Mouse (Mus musculus) heart, adult 2 months (tissue): Measurements from ENCODE around the gene Galnt9. TPM values are rescaled to one million over a fixed set of nuclear protein-coding genes. Genes with fewer than 3 reads are reported as not detected.

Experiments
- DNase-seq, 2 experiments: peaks; one replicate each; pipeline ENCODE4 v3.0.0; 2021
- H3K27ac ChIP-seq: fragments of 200-600 bp; 2 replicates; pipeline ENCODE4 v1.8.1; 2022
- H3K27me3 ChIP-seq: fragments of 200-500 bp; 2 replicates; pipeline ENCODE4 v1.6.1; 2012; ENCODE audit warnings: mild to moderate bottlenecking, low read length, inconsistent platforms, mixed read lengths; ENCODE audit not compliant: control insufficient read depth, insufficient read depth
- H3K36me3 ChIP-seq: fragments of 200-500 bp; 2 replicates; pipeline ENCODE4 v1.6.1; 2012; ENCODE audit warnings: low read length, inconsistent platforms; ENCODE audit not compliant: control insufficient read depth, insufficient read depth
- H3K4me1 ChIP-seq: fragments of 200-500 bp; 2 replicates; pipeline ENCODE4 v1.6.1; 2011; ENCODE audit warnings: low read length; ENCODE audit not compliant: control insufficient read depth, insufficient read depth
- H3K4me3 ChIP-seq: fragments of 200-600 bp; 2 replicates; pipeline ENCODE4 v1.8.1; 2022
- H3K79me2 ChIP-seq: fragments of 200-500 bp; replicated peaks from 2 replicates; pipeline ENCODE4 v1.6.1; 2012; ENCODE audit warnings: mild to moderate bottlenecking, inconsistent platforms, low read length, moderate library complexity, mixed read lengths; ENCODE audit not compliant: control insufficient read depth, insufficient read depth
- H3K9ac ChIP-seq: fragments of 200-500 bp; 2 replicates; pipeline ENCODE4 v1.6.1; 2012; ENCODE audit warnings: low read depth, mild to moderate bottlenecking, control low read depth, inconsistent platforms, low read length, mixed read lengths
- CTCF ChIP-seq: fragments of 200-600 bp; IDR thresholded peaks from 2 replicates; pipeline ENCODE4 v1.8.1; 2022; ENCODE audit warnings: antibody characterized with exemption, mild to moderate bottlenecking, moderate library complexity
- EP300 ChIP-seq: fragments of 200-500 bp; IDR thresholded peaks from 2 replicates; pipeline ENCODE4 v1.6.1; 2011; ENCODE audit warnings: low read depth, low read length, control low read depth; ENCODE audit not compliant: insufficient read depth
- POLR2A ChIP-seq: fragments of 200-500 bp; IDR thresholded peaks from 2 replicates; pipeline ENCODE4 v1.6.1; 2011; ENCODE audit warnings: mild to moderate bottlenecking, low read depth, low read length, control low read depth; ENCODE audit not compliant: insufficient read depth
- WGBS: fragments of 180-500 bp; shearing (Covaris S2); methylation state at CpG from one replicate; pipeline ENCODE4 v1.1.7; 2018; 5-methylcytosine and 5-hydroxymethylcytosine counted together
- intact Hi-C: fragments of 180-260 bp; cut with DNase I; formaldehyde crosslinking; loops from one replicate; pipeline ENCODE4 v1.15.1; 2025
- polyA plus RNA-seq: library from polyadenylated mRNA; depleted of rRNA; stranded (reverse); fragments of >200 nt; gene quantifications from 2 replicates; pipeline ENCODE4 v1.2.3, GENCODE M21; 2012
- total RNA-seq, 2 experiments: library from RNA; stranded (reverse); gene quantifications; 2 replicates each; pipeline ENCODE4 v1.2.3; 2021

Gene Galnt9
- total and polyA plus RNA-seq, 3 experiments, result 0.20 TPM; not detected in 2

DNA sequence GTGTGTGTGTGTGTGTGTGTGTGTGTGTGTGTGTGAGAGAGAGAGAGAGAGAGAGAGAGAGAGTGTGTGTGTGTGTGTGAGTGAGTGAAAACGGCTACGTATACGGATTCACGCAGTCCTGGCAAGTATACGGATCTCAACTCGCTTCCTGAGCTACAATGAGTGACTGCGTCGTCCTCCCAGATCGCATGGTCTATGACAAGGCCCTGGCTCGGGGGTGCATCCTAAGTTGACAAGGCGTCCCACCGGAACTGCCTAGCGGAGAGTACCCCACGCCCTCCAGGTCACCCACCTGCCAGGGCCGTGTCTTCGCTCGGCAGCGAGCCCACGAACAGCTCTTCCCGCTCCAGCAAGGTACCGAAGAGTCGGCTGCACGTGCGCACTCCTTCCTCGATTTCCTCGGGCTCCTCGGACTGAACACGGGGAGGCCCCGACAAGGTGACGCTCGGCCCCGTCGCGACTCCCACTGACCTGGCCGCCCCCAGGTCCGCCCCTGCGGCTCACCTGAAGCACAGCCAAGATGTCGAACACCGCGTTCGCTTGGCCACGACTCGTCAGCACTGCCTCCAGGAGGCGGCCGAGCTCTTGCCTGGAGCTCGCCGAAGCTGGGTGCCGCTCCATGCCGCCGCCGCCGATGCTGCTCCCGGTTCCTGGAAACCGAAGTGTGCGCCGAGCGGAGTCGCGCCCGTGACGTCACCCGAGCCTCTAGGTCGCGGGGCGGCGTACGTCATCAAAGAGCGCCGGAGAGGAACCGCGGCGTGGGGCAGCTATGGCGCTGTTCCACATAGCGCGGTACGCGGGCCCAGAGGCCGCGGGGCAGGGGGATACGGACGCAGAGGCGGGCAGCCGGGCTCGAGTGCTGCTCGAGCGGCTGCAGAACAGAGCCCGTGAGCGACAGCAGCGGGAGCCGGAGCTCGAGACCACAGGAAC is 108.8 kb downstream of the Galnt9 start, which contains the start of the genes Noc4l and Ddx51:
Noc4l (minus strand) TSS at position 699 of the 930 bp plus-strand sequence.
Ddx51 (plus strand) TSS at position 733 of the 930 bp plus-strand sequence.
- 0 out of 2 replicates have a peak, but pooled peaks have one; percentile 43 for TF ChIP-seq EP300
- TF ChIP-seq POLR2A, result peak; percentile 58; the same call in 1 of the 2 replicates
- 0 out of 2 replicates have a peak, but pooled peaks have one; percentile 17 for TF ChIP-seq CTCF
- Histone ChIP-seq H3K27ac (peak within 1 kb of the TSS; percentile 73), H3K79me2 (no peaks in the 10 kb centered on the region), H3K4me1 (peaks cover 3% of the 10 kb centered on the region; the same call in 1 of the 2 replicates), H3K36me3 (no peaks in the 10 kb centered on the region), H3K27me3 (no peaks in the 10 kb centered on the region), H3K9ac (peak within 1 kb of the TSS; percentile 87), H3K4me3 (peak within 1 kb of the TSS; percentile 95)
- DNase-seq, result peak; percentile 94 to 97
- intact Hi-C loops, result no loop called here
- under 1% methylated on average over 91 of the region's 91 CpGs for WGBS

- H3K36me3 ChIP-seq, result no peaks in the 10 kb centered on the region
- WGBS, result 1% methylated on average over 37 of the region's 37 CpGs
These were observed 109.5 kb downstream of the Galnt9 start for GRCm38 (mm10) chr5:110653686-110654085.

DNA sequence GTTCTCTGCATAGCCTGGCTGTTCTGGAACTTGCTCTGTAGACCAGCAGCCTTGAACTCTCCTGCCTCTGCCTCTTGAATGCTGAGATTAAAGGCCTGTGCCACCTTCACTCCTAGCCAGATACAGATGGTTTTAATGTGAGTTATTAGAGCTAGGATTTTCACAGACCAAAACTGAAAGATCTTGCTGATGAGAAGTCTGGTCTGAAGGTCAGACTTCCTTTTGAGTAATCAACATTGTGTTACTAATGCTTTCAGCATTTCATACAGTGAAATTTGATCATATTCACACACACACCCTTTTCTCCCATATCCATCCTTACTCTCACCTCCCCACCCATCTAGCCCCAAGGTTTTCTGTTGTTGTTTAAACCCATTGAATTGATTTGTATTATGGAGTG is 115.5 kb downstream of the Galnt9 start:
- Histone ChIP-seq H3K27me3 (no peaks in the 10 kb centered on the region), H3K36me3 (peaks cover 6% of the 10 kb centered on the region), H3K4me1 (peaks cover 4% of the 10 kb centered on the region), H3K4me3 (no peak overlapping the region), H3K79me2 (no peaks in the 10 kb centered on the region), H3K27ac (no peak overlapping the region), H3K9ac (no peak overlapping the region)
- DNase-seq, result no peak
- no peak for TF ChIP-seq EP300
- TF ChIP-seq POLR2A, result no peak
- no peak for TF ChIP-seq CTCF
- intact Hi-C loops, result no loop called here

More at GRCm38 (mm10) chr5:110653686-110654085, 109.5 kb downstream of the Galnt9 start:
- H3K9ac ChIP-seq, result peak overlapping the region; percentile 79
- H3K4me3 ChIP-seq, result peak overlapping the region; percentile 95
- intact Hi-C loops, result no loop called here
- TF ChIP-seq POLR2A (no peak), EP300 (no peak), CTCF (no peak)
- H3K27me3 ChIP-seq, result no peaks in the 10 kb centered on the region
- no peak for DNase-seq
- H3K27ac ChIP-seq, result peak overlapping the region; percentile 73
- H3K4me1 ChIP-seq, result peaks cover 3% of the 10 kb centered on the region; the same call in 1 of the 2 replicates
- H3K79me2 ChIP-seq, result no peaks in the 10 kb centered on the region

GRCm38 (mm10) chr5:110664041-110664440 is 119.9 kb downstream of the Galnt9 start:
- Histone ChIP-seq H3K9ac (no peak overlapping the region), H3K4me3 (no peak overlapping the region), H3K4me1 (peaks cover 5% of the 10 kb centered on the region), H3K27me3 (no peaks in the 10 kb centered on the region), H3K79me2 (no peaks in the 10 kb centered on the region), H3K36me3 (peaks cover 7% of the 10 kb centered on the region), H3K27ac (peak overlapping the region; percentile 62)
- intact Hi-C loops, result no loop called here
- TF ChIP-seq POLR2A, result no peak
- no peak for TF ChIP-seq EP300
- no peak for TF ChIP-seq CTCF
- WGBS, result 74% methylated on average over 2 of the region's 2 CpGs
- DNase-seq, result no peak

- H3K9ac ChIP-seq, result no peak overlapping the region
- DNase-seq, result no peak
- peak overlapping the region; percentile 62 for H3K27ac ChIP-seq
- no peak for TF ChIP-seq EP300
- no peak for TF ChIP-seq CTCF
- TF ChIP-seq POLR2A, result no peak
- H3K36me3 ChIP-seq, result peaks cover 7% of the 10 kb centered on the region
- no peaks in the 10 kb centered on the region for H3K79me2 ChIP-seq
- 81% methylated on average over 2 of the region's 2 CpGs for WGBS
- peaks cover 5% of the 10 kb centered on the region for H3K4me1 ChIP-seq
- no peaks in the 10 kb centered on the region for H3K27me3 ChIP-seq
- intact Hi-C loops, result no loop called here
- H3K4me3 ChIP-seq, result no peak overlapping the region
These were observed 120.7 kb downstream of the Galnt9 start for GRCm38 (mm10) chr5:110664750-110665269.
